Mouse (Mus musculus) small intestine, adult 2 months (tissue): ENCODE results near the gene Phf11a. TPM values are rescaled to one million over a fixed set of nuclear protein-coding genes. Genes with fewer than 3 reads are reported as not detected.
"Not testable (repeated sequence)": the region's sequence is repeated elsewhere in the genome, so short reads cannot be mapped to it uniquely, and the experiment has no call there.

Experiments
- H3K27ac ChIP-seq: fragments of 200-500 bp; 2 replicates; pipeline ENCODE4 v1.5.1; 2012; ENCODE audit warnings: low read depth, low read length, control low read depth, inconsistent platforms; ENCODE audit not compliant: insufficient read depth
- H3K27me3 ChIP-seq: fragments of 200-500 bp; 2 replicates; pipeline ENCODE4 v1.6.1; 2012; ENCODE audit warnings: mild to moderate bottlenecking, moderate library complexity, low read length, inconsistent platforms; ENCODE audit not compliant: control insufficient read depth, insufficient read depth
- H3K36me3 ChIP-seq: fragments of 200-500 bp; 2 replicates; pipeline ENCODE4 v1.6.1; 2012; ENCODE audit warnings: mild to moderate bottlenecking, low read length, control low read depth, inconsistent platforms; ENCODE audit not compliant: control insufficient read depth, insufficient read depth
- H3K4me1 ChIP-seq: fragments of 200-500 bp; 2 replicates; pipeline ENCODE4 v1.6.1; 2012; ENCODE audit warnings: low read length, inconsistent platforms, mixed read lengths; ENCODE audit not compliant: control insufficient read depth, insufficient read depth, insufficient read length
- H3K4me3 ChIP-seq: fragments of 200-500 bp; 2 replicates; pipeline ENCODE4 v1.5.1; 2012; ENCODE audit warnings: low read depth, mild to moderate bottlenecking, control low read depth, inconsistent platforms, low read length, moderate library complexity
- CTCF ChIP-seq: fragments of 200-500 bp; IDR thresholded peaks from 2 replicates; pipeline ENCODE4 v1.5.1; 2012; ENCODE audit warnings: low read depth, mild to moderate bottlenecking, control low read depth, inconsistent platforms, low read length, moderate library complexity, mixed read lengths; ENCODE audit not compliant: insufficient replicate concordance, insufficient read length; ENCODE audit errors: extremely low read depth
- POLR2A ChIP-seq: fragments of 200-500 bp; IDR thresholded peaks from 2 replicates; pipeline ENCODE4 v1.6.1; 2012; ENCODE audit warnings: low read depth, mild to moderate bottlenecking, control low read depth, inconsistent platforms, low read length, moderate library complexity
- WGBS: fragments of 180-500 bp; shearing (Covaris S2); methylation state at CpG from one replicate; pipeline ENCODE4 v1.1.7; 2018; 5-methylcytosine and 5-hydroxymethylcytosine counted together
- polyA plus RNA-seq: library from polyadenylated mRNA; depleted of rRNA; stranded (reverse); fragments of >200 nt; gene quantifications from 2 replicates; pipeline ENCODE4 v1.2.3, GENCODE M21; 2012; rRNA removed

The Phf11a gene
- 0.22 and 0.25 TPM in 2 replicates for polyA plus RNA-seq

GRCm38 (mm10) chr14:59297391-59297790 lies at the start of gene Phf11a:
TSS of gene Phf11a (minus strand) at chr14:59297522.
- not testable (repeated sequence) for H3K27ac ChIP-seq, H3K4me1 ChIP-seq, H3K4me3 ChIP-seq, H3K27me3 ChIP-seq, H3K36me3 ChIP-seq
- 81% methylated on average over 1 of the region's 1 CpGs for WGBS

GRCm38 (mm10) chr14:59341189-59341588 lies 43.9 kb upstream of the Phf11a start, which contains the start of gene Phf11b:
TSS of gene Phf11b (minus strand) at chr14:59341351.
- H3K4me1 ChIP-seq, H3K27ac ChIP-seq, H3K27me3 ChIP-seq, H3K36me3 ChIP-seq: not testable (repeated sequence)
- WGBS: 53% methylated on average over 1 of the region's 1 CpGs
- peak within 1 kb of the TSS; percentile 50 for H3K4me3 ChIP-seq

DNA sequence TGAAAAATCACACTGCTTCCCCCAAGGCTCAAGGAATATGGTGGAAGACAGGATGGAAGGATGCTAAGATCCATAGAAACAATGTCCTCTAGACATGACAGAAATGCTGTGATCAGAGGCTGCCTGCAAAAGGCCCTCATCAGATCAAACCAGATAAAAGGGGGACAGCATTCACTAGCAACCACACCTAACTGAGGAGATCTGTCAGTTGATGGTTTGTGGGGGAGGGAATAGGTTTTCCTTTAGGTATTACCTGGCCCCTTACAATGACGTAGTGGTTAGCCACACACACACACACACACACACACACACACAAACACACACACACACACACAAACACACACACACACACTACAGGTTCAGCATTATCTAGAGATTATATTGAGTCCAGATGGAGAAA lies 42.2 kb upstream of the Phf11a start:
- TF ChIP-seq CTCF: no peak
- no peak for TF ChIP-seq POLR2A
- H3K27me3 ChIP-seq: no peaks in the 10 kb centered on the region
- no peaks in the 10 kb centered on the region for H3K4me1 ChIP-seq
- no peaks in the 10 kb centered on the region for H3K36me3 ChIP-seq
- no peak overlapping the region for H3K4me3 ChIP-seq
- H3K27ac ChIP-seq: no peak overlapping the region
- WGBS: 89% methylated on average over 1 of the region's 1 CpGs

DNA sequence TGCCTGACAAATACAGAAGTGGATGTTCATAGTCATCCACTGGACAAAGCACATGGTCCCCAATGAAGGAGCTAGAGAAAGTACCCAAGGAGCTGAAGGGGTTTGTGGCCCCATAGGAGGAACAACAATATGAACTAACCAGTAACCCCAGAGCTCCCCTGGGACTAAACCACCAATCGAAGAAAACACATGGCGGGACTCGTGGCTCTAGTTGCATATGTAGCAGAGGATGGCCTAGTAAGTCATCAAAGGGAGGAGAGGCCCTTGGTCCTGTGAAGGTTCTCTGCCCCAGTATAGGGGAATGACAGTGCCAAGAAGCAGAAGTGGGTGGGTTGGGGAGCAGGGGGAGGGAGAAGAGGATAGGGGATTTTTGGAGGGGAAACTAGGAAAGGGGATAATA lies 38.7 kb upstream of the Phf11a start:
- H3K4me3 ChIP-seq, H3K27me3 ChIP-seq, H3K36me3 ChIP-seq, H3K27ac ChIP-seq, H3K4me1 ChIP-seq: not testable (repeated sequence)
- WGBS: 89% methylated on average over 3 of the region's 3 CpGs

DNA sequence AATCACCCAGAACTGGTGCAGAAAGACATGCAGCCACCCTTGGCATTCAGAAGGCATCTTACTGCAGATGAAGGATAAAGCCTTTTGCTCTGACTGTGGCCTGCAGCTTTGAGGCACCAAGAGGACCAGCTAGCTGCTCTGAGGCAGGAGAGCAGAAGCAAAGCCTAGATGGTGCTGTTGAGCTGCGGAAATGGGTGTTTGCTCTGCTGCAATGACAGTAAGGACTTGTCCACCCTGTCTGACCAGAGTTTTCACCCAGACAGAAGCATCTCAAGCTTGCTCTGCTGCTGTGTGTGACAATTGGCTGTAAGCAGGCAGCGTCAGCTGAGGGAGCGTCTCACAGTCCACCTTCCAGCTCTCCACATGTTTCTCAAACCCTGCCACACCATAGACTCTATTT lies 33.2 kb upstream of the Phf11a start:
- 28% methylated on average over 3 of the region's 3 CpGs for WGBS

GRCm38 (mm10) chr14:59319970-59320369 lies 22.6 kb upstream of the Phf11a start:
- not testable (repeated sequence) for H3K27ac ChIP-seq, H3K27me3 ChIP-seq, H3K36me3 ChIP-seq, H3K4me1 ChIP-seq, H3K4me3 ChIP-seq
- 82% methylated on average over 6 of the region's 6 CpGs for WGBS

More for the DNA sequence above, 33.2 kb upstream of the Phf11a start:
- not testable (repeated sequence) for H3K36me3 ChIP-seq, H3K4me3 ChIP-seq, H3K27me3 ChIP-seq, H3K27ac ChIP-seq, H3K4me1 ChIP-seq
- peak; percentile 22; the same call in 1 of the 2 replicates for TF ChIP-seq CTCF

- not testable (repeated sequence) for H3K27me3 ChIP-seq, H3K4me1 ChIP-seq, H3K36me3 ChIP-seq, H3K4me3 ChIP-seq, H3K27ac ChIP-seq
- 75% methylated on average over 3 of the region's 3 CpGs for WGBS
These were observed 21.7 kb upstream of the Phf11a start for GRCm38 (mm10) chr14:59319036-59319435.

DNA sequence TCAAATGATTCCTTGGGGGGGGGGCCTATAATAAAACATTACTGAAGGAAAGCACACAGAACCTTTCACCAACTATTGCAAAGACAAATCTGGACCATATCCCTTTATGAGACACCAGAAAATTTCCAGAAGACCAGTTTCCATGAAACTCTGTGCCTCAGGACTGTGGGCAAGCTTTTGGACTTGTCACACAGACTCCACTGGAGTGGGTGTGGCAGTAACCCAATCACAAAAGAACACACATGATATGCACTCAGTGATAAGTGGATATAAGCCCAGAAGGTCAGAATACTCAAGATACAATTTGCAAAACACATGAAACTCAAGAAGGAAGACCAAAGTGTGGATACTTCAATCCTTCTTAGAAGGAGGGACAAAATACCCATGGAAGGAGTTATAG lies 5.6 kb downstream of the Phf11a start:
- not testable (repeated sequence) for H3K4me3 ChIP-seq, H3K27me3 ChIP-seq, H3K27ac ChIP-seq, H3K36me3 ChIP-seq, H3K4me1 ChIP-seq

DNA sequence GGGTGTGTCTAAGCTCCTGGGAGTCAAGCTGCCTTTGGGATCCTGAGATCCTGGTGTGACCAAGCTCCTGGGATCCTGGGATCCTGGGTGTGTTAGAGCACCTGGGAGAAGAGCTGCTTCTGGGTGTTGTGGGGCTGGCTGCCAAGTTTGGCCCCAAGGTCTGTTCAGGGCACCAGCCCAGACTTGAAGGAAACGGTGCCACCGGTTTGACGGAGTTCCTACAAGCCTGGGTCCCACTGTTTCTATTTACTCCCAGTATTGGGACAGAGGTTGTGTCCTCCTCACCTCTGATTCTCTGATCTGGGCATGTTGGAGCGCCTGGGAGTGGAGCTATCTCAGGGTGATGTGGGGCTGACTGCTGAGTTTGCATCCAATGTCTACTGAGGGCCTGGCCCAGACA lies 22.4 kb downstream of the Phf11a start:
- not testable (repeated sequence) for H3K4me3 ChIP-seq, H3K4me1 ChIP-seq, H3K36me3 ChIP-seq, H3K27ac ChIP-seq, H3K27me3 ChIP-seq
- WGBS: 45% methylated on average over 4 of the region's 4 CpGs
